Mouse (Mus musculus) C2C12 (cell line): ENCODE measurements around the gene Furin.

Source experiments
- CEBPB ChIP-seq: IDR thresholded peaks from one replicate; pipeline ENCODE4 v1.6.1; 2011; ENCODE audit warnings: low read depth, mild to moderate bottlenecking, control low read depth, moderate library complexity
- CTCF ChIP-seq: IDR thresholded peaks from one replicate; pipeline ENCODE4 v1.5.1; 2011; ENCODE audit not compliant: control insufficient read depth, insufficient read depth, insufficient read length
- MAX ChIP-seq: IDR thresholded peaks from one replicate; pipeline ENCODE4 v1.6.1; 2011; ENCODE audit warnings: mild to moderate bottlenecking, control low read depth
- MYOG ChIP-seq: IDR thresholded peaks from one replicate; pipeline ENCODE4 v1.6.1; 2011; ENCODE audit not compliant: control insufficient read depth, insufficient read length; ENCODE audit errors: extremely low read depth
- USF1 ChIP-seq: IDR thresholded peaks from one replicate; pipeline ENCODE4 v1.6.1; 2011; ENCODE audit warnings: low read depth, mild to moderate bottlenecking, control low read depth, moderate library complexity

- no peak for TF ChIP-seq CTCF
- no peak for TF ChIP-seq USF1
- no peak for TF ChIP-seq CEBPB
- TF ChIP-seq MYOG: no peak
- no peak for TF ChIP-seq MAX
Observed at GRCm38 (mm10) chr7:80397986-80398385, 7.2 kb downstream of the Furin start.
